Mouse (Mus musculus): Measurements from ENCODE around the gene Ugt8a. TPM values are rescaled to one million over a fixed set of nuclear protein-coding genes. Genes with fewer than 3 reads are reported as not detected.

The Ugt8a gene
- polyA plus RNA-seq, 2 experiments from 2014 or later = not detected

DNA sequence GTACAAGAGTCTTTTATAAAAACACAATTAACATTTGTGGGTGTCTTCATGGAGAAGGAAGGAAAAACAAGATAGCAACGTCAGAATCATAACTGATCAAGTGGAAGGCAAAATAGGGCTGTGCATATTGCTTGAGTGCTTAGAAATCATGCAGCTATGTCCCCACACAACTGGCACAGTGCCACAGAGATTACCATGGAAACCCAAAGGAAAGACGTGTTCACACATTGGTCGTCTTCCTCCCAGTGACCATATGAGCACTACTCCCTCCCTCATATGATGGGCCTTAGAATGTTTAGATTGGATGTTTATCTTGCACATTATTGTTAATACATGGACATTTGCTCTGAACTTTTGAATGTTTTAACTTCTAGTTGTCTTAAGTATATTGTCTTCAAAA is 76.8 kb downstream of the Ugt8a start:
- no peak for ATAC-seq

DNA sequence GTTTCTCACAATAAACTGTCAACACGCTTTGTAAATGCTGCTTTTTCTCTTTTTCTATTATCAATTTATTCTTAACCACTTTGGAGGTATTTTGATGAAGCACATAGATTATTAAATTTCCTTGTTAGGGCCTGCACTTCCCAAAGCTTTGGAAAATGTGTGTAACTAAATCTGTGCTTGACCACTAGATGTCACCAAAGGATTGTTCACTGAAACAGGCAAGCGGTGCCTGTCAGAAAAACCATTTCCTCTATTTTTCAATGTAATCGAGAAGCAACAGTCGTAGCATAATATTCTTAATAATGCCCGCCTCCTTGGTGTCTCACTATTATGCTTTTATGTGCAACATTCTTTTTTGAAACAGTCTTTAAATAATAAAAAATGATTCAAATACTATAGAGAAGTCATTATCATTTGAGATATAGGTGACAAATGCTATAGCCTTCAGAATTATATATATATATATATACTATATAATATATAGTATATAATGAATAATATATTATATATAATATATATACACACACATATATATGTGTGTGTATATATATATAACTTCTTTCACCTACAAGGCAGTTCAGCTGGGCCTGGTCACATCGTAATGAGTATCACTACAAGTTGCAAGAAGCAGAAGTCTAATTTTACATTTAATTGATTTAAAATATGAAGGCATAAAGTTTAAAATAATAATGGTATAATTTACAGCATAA is 89.1 kb downstream of the Ugt8a start:
- ATAC-seq = no peak

DNA sequence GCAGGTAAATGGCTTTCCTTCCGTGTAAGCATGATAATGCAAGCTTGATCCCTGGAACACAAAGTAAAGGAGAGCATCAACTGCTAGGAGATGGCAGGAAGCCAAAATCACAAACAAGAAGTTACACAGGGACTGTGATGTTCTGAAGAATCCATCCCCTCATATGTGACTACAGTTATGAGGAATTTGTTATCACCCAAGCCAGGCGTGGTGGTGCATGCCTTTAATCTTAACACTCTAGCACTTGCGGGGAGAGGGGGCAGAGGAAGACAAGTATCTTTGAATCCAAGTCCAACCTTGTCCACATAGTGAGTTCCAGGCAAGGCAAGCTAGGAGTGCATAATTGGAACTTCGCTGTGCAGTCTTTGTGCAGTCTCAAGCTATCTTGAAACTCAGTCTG is 110.4 kb downstream of the Ugt8a start:
- ATAC-seq = no peak

DNA sequence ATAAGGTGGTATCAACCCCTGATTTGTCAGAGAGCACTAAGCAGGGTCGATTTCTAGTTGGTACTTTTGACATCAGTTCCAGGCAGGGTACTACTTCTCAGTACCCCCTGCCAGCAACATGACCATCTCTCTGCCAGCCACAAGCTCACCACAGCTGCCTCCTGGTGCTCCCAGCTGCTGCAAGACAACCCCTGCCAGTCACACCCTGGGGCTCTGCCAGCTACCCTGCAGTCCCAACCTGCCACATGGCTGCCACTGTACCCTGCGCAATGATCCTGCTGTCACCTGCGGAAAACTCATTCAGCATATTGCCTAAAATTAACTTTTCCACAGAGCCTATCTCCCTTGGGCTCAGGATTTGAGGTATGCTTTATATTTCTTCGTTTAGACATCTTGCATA is 111.2 kb downstream of the Ugt8a start:
- ATAC-seq = no peak

DNA sequence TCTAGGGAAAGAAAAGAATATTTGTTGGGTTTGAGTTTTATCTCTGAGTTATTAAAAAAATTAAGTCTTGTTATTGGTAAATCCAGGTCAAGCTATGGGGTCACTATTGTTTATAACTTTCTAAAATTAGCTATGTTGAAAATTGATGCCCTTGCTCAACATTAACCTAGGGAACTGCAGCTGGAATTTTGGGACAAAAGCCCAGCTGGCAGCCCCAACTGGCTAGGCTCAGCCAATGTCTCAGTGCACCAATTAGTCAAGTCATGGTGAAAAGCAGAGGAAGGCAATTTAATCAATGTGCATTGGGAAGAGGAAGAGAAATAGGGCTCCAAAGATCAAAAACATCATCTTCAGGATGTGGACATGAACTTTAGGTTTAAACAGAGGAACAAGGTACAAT is 118.7 kb downstream of the Ugt8a start:
- no peak for ATAC-seq
